Mouse (Mus musculus) ovary, postnatal 36 days (tissue): Measurements from ENCODE around the gene Mrpl28.
"Not testable (repeated sequence)": the region's sequence is repeated elsewhere in the genome, so short reads cannot be mapped to it uniquely, and the experiment has no call there.

Experiments
- DNase-seq: peaks from one replicate; pipeline ENCODE4 v3.0.0; 2022; ENCODE audit warnings: low spot score, mixed read lengths

The Mrpl28 gene

DNA sequence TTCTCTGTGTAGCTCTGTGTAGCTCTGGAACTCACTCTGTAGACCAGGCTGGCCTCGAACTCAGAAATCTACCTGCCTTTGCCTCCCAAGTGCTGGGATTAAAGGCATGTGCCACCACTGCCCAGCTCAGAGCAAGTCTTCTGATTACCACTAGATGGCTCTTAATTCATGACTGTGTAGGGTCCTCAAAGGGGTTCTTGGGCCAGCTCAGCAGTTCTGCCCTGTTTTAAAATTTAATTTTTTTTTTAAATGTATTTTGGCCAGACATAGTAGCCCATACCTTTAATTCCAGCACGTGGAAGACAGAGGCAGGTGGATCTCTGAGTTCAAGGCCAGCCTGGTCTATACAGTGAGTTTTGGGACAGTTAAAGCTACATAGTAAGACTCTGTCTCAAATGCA lies 51.9 kb downstream of the Mrpl28 start:
- DNase-seq = not testable (repeated sequence)
